Mouse (Mus musculus) frontal cortex, postnatal 10 days (tissue): ENCODE measurements around the gene Dsel.

Experiments
- DNase-seq, 2 experiments: peaks; one replicate each; pipeline ENCODE4 v3.0.0; 2022; ENCODE audit warnings: low spot score in 2 of 2, mixed read lengths in 1 of 2

Gene Dsel

DNA sequence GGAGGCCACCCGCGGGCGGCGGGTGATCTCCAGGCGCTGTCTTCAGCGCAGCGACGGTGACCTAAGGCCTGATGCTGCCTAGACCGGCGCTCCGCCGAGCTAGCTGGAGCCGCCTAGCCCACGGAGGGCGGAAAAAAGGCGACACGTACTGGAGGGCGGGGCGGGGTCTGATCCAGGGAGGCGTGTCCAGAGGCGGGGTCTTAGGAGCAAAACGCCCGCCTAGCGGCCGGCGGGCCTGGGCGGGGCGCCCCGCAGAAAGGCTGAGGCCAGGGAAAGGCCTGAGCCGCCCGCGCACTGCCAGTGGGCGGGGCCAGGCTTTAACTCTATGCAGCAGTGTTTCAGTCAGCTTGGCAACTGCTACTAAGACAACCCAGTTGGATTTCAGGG lies at the start of gene Dsel:
Gene Dsel, minus strand, starts transcription at position 140 of the 387 bp plus-strand sequence.
- DNase-seq: peak; percentile 82 to 88

DNA sequence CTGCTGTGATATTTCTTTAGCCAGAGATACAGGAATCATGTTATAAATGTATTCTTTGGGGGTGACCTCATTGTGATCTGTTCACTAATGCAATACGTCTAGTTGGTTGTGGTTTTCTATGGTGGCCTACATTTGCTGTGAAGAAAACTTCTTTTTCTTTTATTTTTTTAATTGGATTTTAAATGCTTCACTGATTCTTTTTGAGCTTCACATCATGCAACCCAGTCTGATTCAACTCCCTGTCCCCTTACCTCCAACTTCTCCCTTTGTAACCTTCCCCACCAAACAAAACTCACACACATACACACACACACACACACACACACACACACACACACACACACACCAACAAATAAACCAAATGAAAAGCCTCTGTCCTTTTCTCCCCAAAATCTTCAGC lies 46.7 kb upstream of the Dsel start:
- no peak for DNase-seq

DNA sequence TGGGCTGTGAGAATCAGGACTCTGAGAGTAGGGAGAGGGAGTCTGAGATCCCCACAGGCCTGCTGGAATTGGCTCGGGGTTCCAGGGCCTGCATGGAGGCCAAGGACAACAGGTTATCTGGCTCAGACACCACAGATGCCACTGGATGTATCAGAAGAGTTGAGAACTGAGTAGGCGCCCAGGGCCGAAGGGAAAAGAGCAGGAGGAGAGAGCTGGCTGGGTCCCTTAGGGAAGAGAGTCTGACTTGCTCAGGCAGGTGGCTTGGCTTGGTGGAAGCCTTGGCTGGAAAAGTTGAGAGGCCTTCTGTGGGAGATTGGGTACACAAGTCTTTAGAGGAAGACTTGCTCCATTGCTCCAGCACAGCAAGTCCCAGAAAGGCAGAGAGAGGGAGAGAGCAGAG lies 18.6 kb upstream of the Dsel start:
- no peak for DNase-seq

DNA sequence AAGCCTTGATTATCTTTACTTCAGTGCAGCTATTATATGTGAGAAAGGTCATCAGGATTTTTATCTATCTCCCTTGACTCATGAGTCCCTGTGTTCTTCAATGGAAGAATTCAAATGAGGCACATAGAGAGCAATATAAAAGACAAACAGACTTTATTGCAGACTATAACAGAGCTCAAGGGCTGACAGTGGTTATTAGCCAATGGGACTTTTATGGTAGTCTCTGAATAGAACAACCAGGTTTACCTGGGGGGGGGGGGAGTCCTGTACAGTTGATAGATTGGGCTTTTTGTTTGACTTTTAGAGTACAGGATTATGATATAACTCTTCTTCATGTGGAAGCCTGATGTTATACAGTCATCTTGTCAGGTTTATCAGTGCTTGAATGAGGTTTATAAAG lies 11.1 kb upstream of the Dsel start:
- no peak for DNase-seq

DNA sequence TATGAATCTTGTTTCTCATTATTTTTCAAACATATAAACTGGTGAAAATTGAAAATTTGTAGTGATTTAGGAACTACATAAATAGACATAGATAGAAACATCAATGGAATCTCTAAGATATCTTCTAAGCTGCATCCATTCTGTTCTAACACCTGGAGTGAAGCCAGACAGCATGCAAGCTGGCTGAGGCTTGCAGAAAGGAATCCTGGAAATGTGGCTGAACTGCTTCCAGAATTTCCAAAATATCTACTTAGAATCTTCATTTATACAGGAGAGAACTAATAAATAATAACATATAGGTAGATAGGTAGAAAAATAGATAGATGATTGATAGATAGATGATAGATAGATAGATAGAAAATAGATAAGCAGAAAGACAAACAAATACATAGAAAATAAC lies 8.5 kb upstream of the Dsel start:
- no peak for DNase-seq

DNA sequence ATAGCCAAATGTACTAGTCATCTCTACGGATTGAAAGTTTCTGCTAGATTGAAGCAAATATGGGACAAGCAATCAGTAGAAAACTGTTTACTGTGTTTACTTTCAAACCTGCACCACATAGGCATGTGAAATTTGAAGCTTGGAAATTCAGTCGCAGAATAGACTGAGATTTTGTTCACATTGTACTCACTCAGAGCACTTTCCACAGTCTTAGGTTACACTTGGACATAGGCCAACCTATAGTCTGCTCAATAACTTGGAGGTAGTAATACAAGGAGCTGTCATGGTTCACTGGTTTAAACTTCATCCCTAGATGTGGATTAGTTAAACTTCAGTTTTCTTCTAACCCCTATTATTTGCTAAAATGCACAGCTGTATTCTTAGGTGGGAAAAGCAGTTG lies 749 bp upstream of the Dsel start:
- DNase-seq: no peak

DNA sequence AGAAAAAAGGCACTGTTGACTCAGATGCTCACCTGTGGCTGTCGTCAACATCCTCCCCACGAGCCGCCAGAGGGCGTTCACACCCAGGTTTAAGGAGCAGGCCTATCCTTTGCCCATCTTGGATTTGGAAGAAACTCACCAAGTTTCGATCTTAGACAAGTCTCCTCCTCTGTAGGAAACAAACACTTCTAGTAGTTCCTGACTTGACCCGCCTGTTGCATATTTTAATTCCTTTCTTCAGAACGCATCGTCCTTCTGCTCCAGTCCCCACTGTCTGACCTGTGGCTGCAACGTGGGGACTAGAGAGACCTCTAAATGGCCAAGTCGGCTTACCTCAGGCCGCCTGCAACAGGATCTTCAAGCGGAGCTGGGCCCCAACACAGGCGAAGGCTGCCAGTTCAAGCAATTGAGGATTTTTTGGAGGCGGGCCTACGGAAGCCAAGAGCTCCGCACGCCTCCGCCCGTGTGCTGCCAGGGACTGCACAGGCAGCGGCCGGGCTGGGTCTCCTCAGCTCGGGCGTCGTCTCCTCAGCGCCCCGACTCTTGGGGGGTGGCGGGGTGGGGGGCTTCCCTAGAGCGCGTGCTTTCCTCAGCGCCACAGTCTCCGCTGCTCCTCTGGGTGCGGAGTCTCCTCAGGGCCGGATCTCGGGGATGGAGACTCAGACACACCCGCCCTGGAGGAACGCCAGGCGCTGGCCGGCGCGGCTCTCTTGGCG lies 497 bp downstream of the Dsel start:
- peak; percentile 52 to 75 for DNase-seq

DNA sequence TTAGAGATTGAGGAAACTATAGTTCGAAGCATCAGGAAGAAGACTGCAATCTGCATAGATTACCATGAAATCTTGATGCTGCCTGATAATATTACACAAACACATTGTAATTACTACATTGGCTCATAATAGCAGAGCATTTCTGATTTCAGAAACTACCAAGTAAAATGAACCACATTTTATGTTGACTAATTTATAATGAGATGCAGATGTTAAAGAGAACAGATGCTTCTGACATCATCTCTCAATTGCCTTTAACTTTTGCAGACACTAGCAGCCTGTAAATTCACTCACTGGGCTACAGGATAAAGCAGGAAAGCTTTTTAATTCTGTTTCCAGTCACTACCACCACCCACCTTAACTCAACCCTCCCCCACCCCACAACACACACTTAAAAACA lies 6.9 kb downstream of the Dsel start:
- DNase-seq: no peak

DNA sequence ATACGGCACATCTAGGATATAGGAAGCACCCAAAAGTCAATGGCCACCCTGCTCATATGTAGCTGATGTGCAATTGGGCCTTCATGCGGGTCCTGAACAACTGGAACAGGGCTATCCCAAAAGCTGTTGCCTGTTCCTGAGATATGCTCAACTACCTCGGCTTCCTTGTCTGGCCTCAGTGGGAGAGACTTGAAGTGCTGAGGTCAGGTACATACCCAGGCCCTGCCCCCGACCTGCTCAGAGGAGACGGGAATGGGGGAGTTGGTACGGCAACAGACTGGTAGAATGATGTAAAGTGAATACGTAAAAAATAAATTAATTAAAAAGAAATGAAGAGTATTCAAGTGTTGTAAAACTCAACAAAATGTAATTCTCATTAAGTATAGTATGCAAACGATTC lies 12.3 kb downstream of the Dsel start:
- DNase-seq: no peak

DNA sequence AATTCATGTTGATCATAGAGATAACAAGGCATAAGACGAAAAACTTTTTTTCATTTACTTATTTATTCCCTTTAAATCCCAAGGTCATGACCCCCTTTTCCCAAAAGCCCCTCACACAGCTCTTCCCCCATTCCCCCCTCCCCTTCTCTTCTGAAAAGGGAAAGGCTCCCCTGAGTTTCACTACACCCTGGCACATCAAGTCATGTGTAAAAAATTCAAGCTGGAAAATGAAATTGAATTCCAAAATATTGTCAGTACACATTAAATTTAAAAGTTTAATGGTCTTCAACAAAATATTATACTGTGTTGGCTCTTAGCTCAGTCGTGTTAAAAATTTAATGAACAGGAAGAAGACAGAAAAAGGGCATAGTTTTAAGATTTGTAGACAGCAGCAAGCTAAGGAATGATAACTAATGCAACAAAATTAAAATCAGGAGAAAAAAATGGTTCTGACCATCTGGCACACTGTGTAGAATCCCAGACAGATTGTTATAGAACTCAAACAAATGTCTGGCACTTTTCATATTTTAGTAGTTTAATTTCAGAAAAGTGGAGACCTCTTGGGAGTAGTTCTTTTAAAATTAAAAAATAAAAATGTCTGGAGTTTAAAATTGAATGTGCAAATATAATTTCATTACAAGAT lies 31.0 kb downstream of the Dsel start:
- no peak for DNase-seq
